Mouse (Mus musculus) adipocyte (in vitro differentiated cells): ENCODE results near the gene Adgrl1.
A peak's percentile ranks its signal among the peaks of the same experiment; 100 is the strongest.

Experiments
- DNase-seq: peaks from one replicate; pipeline ENCODE4 v3.0.0-alpha.2; 2016; ENCODE audit warnings: low spot score

The Adgrl1 gene

DNA sequence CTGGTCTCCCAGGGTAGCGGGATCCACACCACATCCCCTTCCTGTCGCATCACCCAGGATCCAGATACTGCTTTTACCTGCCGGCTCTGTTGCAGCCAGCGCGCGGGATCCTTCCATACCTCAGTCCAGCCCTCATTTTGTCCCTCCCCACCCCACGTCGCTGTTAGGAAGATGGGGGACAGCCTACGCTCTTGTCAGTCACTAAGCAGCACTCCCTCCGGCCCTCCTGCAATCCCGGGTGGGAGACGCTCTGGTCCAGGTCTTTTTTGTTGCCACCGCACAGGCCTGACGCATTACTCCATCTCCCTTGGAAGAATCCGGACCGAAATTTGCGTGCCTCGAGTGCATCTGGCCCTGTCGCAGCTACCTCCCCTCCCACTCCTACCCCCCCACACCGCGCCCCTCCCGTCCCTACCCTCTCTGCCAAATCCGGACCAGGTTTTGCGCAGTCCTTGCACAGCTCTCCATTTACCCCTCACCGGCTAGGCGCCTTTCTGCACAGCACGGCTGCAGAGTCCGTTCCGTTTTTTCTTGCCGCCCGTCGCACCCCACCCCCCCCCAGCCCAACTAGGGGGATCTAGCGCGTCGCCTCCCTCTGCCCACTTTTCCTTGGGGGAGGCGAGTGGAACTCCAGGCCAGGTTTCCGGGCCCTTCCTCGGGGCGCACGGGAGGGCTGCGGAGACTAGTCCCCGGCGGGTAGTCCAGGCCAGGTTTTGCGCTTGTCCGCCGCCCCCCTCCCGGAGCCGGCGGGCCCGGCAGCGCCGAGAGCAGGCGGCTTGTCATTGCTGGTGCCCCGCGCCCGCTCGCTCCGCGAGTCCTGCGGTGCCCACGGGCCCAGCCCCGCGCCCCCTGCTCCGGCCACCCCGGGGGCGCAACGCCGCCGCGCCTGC, at the start of gene Adgrl1:
Adgrl1 (plus strand) TSS at position 743 of the 890 bp plus-strand sequence.
- peak; percentile 96 for DNase-seq

DNA sequence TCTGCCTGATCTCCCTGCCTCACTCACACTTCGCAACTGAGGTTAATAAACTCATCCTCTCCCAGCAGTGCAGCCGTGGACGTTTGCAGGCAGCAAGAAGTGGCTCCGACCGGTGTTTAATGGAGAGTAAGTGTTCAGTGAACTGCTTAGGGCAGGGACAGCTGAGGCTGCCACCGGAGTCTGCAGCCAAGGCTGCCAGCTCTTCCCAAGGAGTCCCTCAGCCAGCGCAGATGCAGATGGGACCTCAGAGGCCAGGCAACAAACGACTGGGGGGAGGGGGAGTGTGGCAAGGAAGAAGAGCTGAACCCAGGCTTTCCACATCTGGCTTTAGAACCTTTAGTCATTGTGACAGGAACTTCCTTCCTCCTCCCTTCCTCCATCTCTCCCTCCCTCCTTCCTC, 47.6 kb upstream of the Adgrl1 start:
- no peak for DNase-seq

DNA sequence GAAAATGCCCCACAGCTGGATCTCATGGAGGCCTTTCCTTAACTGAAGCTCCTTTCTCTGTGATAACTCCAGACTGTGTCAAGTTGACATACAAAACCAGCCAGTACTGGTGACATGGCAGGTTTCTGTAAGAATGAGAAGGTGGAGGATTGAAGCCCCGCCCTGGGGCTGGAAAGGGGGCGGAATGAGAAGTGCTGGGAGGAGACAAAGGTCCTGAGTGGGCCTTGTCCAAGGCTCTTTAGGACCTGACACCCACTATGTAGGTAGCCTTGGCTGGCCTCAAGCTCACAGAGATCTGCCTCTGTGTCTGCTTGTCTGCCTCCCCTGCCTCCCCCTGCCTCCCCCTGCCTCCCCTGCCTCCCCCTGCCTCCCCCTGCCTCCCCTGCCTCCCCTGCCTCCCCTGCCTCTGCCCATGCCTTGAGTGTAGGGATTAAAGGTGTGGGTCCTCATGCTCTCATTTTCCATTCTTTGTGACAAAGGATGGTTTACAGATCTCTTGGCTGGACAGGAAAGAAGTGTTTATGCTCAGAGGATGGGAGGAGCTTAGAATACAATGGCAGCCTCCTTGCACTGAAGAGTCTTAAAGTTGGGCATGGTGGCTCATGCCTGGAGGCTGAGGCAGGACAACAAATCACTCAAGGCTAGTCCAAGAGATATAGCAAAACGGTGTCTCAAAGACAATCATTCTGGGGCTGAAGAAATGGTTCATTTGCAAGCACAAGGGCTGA, 46.4 kb upstream of the Adgrl1 start:
- no peak for DNase-seq

DNA sequence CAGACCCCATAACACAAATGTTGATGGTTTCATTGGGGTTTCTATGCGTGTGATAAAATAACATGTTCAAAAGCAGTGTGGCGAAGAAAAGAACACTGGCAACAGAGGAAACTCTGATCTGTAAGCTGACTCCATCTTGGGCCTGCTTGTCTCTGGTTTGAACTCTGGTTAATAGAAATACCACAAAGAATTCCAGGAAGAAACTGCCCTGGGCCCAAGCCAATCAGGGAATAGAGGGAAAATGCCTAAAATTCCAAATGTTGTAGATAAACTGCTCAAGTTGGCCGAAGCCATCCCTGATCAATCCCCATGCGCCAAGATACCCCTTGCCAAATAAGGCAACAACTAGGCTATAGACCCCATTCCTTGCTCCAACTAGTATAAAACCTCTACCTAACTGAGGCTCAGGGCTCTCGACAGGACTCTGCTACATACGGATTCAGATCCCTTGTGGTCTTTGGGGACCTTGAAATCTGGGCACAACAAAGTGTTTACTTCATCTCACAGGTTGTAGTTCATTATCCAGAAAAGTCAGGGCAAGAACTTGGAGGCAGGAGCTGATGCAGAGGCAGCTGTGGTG, 43.3 kb upstream of the Adgrl1 start:
- DNase-seq, result no peak

DNA sequence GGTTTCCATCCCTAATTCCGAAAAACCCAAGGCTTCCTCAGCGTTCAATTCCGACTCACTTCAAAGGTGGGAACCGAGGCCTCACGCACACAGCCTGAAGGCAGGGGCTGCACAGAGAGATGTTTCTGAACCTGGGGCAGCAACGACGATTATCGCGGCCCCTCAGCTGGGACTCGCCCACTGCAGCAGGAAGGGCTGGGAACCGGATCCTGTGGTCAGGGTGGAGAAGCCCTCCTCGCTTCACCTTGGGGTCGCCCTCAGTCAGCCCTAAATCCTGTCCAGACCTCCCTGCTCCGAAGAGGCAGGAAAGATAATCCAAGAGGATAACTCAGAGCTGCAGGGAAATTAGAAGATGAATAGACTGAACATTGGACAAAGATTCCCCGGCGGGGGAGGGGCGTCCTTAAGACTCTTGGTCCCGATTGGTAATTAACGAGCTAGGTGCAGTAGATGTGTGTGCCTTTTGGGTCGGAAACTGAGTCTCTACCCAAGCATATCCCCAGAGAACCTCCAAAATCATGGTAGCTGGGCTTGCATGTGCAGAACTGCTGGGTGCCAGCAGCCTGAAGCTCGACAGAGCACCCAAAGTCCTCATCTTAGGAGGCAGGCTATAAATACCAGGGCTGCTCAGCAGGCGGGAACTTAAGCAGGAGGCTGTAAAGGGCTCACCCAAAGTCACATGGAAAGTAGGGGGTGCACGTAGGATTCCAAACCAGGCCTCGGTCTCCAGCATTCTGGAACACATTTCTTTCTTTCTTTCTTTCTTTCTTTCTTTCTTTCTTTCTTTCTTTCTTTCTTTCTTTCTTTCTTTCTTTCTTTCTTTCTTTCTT, 37.3 kb upstream of the Adgrl1 start:
- DNase-seq, result no peak

DNA sequence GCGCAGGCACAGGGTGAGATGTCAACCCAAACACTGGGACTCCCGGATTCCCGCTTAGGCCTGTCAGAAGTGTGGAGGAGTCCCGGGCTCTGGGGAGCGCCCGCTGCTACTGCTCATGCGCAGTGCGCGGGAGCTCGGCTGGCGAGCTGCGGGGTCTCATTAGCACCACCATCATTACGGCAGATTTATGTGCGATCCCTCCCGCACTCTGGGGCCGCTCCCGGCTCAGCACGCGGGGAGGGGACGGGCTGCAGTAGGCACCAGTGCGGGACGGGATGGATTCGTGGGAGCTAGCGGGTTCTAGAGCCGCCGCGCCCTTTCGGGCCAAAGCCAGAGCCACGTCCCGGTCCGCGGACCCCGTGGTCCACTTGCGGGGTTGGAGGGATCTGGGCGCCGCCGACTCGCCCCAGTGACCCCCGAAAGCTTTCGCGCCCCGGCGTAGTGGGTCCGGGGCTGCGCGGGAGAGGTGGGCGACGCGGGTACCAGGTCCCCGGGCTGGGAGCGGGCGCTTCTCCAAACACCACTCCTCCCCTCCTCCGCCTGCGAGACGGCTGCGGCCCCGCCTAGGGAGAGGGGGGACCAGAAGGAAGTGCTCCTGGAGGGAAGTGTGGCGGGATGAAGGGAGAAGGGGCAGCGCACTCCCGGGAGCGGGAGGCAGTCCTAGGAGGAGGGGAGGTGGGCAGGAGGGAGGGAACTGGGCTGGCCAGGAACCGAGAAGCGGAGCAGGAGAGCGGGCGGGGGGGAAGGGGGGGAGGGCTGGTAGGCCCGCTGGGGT, 24.8 kb upstream of the Adgrl1 start:
- no peak for DNase-seq

DNA sequence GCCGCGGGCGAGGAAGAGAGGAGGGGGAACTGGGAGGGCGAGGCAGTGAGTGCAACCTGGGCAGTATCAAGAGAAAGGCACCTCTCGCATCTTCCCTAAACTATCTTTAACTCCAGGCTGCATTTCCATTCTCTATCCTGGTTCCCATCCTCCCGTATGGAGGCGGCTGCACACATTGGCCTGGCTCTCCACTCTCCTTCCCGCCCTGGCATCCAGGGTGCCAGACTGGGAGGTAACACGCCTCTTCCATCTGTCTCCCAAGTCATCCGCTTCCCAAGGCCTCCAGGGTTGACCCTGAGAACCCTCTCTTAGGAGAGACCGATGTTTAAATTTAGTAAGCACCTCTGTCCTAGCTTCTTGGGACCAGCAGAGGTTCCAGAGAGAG, 24.3 kb upstream of the Adgrl1 start:
- no peak for DNase-seq

DNA sequence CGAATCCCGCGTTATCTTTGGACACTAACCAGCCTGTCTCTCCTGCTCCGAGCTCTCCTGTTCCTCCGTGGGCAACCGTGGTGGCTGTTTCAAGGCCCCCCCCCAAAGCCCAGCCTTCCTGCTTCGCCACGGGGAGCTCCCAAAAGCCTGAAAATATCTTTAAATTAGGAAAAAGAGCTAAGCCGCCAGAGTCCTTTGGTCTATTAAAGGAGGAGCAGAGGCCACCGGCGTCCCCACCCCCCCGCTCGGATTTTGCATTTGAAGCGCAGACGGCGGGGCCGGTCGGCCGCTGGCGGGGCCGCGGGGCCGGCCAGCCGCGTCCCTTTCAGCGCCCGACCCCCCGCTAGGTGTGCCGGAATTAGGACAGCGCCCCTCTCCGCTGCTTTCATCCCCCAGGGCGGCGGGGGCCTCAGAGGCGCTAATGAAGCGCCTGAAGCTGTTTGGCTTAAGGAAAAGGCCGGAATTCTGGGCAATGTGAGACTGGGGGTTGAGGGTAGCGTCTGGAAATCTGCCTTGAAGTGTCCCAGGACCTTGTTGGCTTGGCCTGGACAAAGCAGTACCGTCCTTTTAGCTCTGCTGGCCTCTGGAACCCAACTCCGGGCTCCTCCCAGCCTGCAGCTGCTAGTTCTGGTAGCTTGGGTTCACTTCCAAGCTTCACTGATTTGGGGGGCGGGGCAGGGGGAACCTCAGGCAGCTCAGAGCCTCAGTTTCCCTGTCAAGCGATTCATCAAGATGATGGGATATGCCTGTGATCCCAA, 23.6 kb upstream of the Adgrl1 start:
- DNase-seq, result no peak

DNA sequence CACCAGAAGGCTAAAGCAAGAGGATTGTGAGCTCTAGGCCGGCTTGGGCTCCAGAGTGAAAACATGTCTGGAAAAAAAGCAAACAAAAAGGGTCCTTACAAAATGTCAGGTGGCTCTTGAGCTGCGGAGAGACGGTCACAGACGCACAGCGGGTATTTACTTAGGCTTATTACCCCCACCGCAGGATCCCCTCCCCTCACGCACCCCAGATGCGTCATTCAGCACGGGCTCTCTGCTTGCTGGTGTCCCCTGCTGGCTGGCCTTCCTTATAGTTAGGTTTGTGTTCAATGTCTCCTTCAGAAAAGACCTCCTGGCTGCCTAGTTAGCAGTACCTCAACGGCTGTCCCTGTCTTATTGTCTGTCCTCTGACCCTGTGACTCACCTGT, 23.1 kb upstream of the Adgrl1 start:
- no peak for DNase-seq

DNA sequence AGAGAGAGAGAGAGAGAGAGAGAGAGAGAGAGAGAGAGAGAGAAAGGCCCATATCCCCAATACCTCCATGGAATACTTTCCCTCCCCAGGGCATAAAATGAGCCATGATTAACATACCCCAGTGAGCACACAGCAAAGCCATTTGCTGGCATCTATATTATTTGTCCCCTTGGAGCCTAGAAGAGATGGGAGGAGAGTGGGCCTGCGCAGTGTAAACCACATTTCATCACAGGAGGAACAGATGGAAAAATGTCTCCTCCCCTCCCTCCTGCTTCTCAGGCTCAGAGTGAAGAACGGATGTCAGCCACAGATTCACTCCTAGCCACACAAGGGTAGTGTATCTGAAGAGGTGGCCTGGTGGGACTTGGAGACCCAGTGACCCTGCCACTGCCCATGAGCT, 11.5 kb upstream of the Adgrl1 start:
- DNase-seq, result no peak

DNA sequence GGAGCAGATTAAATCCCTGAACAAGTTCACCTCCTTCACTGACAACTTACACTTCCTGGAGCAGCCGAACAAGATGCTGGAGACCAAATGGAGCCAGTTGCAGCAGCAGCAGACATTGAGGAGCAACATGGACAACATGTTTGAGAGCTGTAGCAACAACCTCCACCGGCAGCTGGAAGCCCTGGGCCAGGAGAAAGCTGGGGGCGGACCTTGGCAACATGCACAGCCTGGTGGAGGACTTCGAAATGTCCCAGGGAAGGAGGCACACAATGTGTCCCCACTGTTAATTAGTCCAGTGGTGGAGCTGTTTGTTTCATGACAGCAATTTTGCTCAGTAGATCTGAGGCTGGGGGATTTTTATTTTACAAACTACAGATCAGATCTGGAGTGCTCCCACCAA, 7.8 kb upstream of the Adgrl1 start:
- peak; percentile 54 for DNase-seq

DNA sequence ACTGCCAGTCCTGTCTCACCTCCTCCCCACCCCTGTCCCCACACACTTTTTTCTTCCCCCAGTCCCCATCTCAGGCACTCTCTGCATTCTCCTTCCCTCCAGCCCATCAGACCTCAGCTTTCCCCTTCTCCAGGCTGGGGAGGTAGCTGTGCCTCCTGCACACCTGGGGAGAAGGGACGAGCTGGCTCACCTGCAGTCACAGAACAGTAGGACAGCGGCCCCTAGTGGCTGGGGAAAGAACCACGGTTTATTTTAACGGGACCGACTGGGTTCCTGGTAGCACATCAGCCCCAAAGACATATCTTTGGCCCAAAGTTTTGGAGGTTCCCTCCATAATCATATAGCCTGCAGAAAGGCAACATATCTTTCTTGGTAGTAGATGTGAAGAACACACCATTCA, 6.0 kb upstream of the Adgrl1 start:
- peak; percentile 85 for DNase-seq

DNA sequence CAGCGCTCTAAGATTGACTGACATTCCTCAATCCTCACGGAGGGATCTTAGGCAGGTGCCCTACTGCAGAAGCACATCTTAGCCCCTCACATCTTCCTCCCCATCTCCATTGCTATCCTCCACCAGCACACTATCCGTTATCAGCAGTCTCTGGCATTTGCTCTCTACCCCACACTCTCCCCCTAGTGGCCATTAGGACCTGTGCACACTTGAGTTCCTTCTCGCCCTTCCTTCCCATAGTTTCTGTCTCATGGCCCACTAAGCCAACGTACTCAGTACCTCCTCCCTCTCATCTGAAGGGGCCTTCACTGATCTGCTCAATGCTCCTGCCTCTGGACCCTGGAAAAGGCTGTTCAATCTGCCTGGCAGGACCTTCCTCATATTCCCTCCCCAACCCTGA, 4.0 kb upstream of the Adgrl1 start:
- peak; percentile 74 for DNase-seq

DNA sequence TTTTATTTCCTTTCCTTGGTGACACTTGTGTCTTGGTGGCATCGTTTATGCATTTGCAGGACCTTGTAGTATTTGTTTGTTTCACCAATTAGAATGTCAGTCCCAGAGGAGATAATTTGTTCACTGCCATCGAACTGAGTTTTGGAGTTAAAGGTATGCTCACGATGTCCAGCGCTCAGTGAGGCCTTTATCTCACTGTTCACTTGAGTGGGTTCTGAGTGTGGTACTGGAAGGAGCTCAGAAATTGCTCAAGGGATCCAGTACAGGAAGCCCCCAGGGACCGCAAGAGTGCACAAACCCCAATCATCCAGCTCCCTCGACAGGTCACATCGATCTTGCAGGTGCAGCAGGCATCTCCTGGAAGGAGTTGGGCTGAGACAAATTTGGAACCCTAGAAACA, 3.4 kb upstream of the Adgrl1 start:
- no peak for DNase-seq

DNA sequence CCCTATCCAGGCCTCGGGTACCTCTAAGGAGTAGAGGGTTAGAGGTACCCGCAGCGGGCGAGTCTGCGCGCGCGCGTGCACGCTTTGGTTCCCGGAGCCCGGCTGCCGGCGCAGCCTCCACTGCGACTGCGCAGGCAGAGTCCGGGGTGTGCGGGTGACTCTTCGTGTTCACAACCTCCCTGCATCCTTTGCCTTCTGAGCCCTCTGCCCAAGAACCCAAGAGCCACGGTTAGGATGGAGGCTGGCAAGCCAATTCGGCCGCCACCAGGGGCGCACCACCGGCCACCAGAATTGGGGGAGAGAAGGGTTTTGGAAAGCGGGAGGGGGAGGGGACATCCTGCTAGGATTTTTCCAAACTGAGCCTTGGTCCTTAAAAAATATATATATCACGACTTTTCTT, 2.7 kb upstream of the Adgrl1 start:
- DNase-seq, result no peak

DNA sequence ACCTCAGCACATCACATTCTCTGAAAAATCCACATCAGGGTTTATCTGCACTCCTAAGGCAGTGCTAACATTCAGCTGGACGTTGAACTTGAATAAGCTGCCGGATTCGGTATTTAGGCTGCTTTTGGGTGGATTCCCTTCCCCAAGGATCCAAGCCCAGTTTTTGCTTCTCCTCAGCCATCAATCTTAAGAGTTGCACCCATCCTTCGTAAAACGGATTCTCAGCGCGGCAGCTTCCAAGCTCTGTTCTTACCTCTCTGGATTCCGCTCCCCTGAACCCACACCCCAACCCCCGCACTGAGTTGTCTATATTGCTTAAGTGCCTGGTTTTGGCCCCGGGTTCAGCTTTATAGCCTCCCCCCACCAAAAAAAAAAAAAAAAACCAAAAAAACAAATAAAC, 1.4 kb upstream of the Adgrl1 start:
- no peak for DNase-seq

DNA sequence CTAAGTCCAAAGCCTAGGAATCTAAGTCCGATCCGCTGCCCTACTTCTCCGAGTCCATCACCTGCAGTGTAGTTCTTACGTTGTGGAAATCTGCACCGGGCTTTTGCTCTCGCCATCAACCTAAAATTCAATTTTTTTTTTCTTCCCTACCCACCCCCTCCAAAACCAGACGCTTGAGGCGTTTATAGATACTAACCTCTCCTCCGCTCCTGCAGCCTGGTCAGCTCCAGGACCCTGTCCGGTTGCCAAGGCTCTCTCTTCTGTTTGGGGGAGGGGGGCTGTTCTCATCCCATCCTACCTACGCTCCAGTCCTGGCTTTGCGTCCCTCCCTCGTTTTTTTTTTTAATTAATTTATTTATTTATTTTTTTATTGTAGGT, 931 bp upstream of the Adgrl1 start:
- peak; percentile 87 for DNase-seq

DNA sequence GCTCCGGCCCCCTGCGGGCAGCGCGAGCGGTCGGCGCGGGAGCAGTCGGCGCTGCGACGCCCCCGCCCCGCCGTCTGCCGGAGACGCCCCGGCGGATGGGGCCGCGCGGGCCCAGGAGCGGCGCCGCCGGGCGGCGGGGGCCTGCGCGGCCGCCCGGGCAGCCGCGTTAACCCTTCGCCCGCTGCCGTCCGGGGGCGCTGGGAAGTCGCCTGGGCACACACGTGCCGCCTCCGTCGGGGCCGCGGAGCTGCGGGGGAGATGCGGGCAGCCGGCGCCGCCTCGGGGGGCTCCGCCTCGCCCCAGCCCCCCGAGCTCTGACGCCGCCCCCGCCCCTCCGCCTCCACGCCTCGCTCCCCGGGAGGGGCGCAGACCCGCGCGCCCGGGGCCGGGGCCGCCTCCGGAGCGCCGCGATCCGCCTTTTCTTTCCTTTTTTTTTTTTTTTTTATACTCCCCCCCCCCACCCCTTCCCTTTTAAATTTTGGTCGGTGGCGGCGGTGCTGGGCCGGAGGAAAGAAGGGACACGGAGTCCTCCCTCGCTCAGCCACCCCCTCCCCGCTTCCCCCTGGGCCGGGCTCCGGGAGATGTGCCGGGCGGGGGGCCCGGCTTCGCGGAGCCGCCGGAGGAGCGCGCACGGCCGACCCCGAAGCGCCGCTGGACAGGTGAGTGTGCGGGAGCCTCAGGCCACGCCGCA, 506 bp downstream of the Adgrl1 start:
- DNase-seq, result no peak

DNA sequence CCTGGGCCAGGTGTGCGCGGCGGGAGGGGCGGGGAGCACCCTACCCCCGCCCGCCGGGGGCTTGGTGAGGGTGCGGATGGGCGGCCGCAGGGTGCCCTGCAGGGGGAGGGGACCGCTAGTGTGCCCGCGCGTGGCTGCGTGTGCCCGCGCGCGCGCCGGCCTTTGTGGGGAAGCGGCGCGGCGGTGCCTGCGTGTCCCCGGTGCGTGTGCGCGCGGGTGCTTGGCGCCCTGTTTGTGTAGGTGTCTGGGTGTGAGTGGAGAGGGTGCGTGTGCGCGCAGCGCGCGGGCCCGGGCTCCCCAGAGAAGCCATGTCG, 1.0 kb downstream of the Adgrl1 start:
- no peak for DNase-seq
